Mouse (Mus musculus) heart, postnatal 0 days (tissue): ENCODE measurements at regions not wholly inside any gene's neighbourhood (a gene's known extent, or its start where the extent isn't known, plus 50 kb on each side); places are given as distances from the start of the nearest gene placed in this dataset.

ENCODE experiments used
- ATAC-seq: fragments of 200-750 bp; cut with Nextera tagmentation; 2 replicates; pipeline ENCODE4 v1.8.0; 2017; ENCODE audit warnings: low read depth, moderate number of reproducible peaks, moderate library complexity; ENCODE audit not compliant: insufficient read depth
- DNase-seq: peaks from one replicate; pipeline ENCODE4 v3.0.0-alpha.2; 2016; ENCODE audit warnings: low spot score
- H3K27ac ChIP-seq: fragments of 300-500 bp; sonication (generic); 2 replicates; pipeline ENCODE4 v1.5.1; 2014; ENCODE audit warnings: low read depth, mild to moderate bottlenecking
- H3K27me3 ChIP-seq: fragments of 300-500 bp; sonication (generic); 2 replicates; pipeline ENCODE4 v1.6.1; 2014; ENCODE audit warnings: low read length, mixed read lengths; ENCODE audit not compliant: control insufficient read depth, insufficient read depth
- H3K36me3 ChIP-seq: fragments of 300-500 bp; sonication (generic); replicated peaks from 2 replicates; pipeline ENCODE4 v1.6.1; 2014; ENCODE audit warnings: low read length, mixed read lengths; ENCODE audit not compliant: control insufficient read depth, insufficient read depth
- H3K4me1 ChIP-seq: fragments of 300-500 bp; sonication (generic); 2 replicates; pipeline ENCODE4 v1.6.1; 2014; ENCODE audit warnings: antibody characterized with exemption; ENCODE audit not compliant: control insufficient read depth, insufficient read depth
- H3K4me2 ChIP-seq: fragments of 300-500 bp; sonication (generic); 2 replicates; pipeline ENCODE4 v1.6.1; 2014; ENCODE audit warnings: low read depth, mild to moderate bottlenecking, low read length, moderate library complexity
- H3K4me3 ChIP-seq: fragments of 300-500 bp; sonication (generic); 2 replicates; pipeline ENCODE4 v1.5.1; 2014; ENCODE audit warnings: low read depth, low read length
- H3K9ac ChIP-seq: fragments of 300-500 bp; sonication (generic); replicated peaks from 2 replicates; pipeline ENCODE4 v1.6.1; 2014; ENCODE audit warnings: low read depth, low read length, mixed read lengths
- H3K9me3 ChIP-seq: fragments of 300-500 bp; sonication (generic); replicated peaks from 2 replicates; pipeline ENCODE4 v1.6.1; 2016; ENCODE audit warnings: low read length; ENCODE audit not compliant: control insufficient read depth
- CTCF ChIP-seq: IDR thresholded peaks from 2 replicates; pipeline ENCODE4 v1.5.1; 2016; ENCODE audit warnings: antibody characterized with exemption, control low read depth, low read depth
- EP300 ChIP-seq: IDR thresholded peaks from 2 replicates; pipeline ENCODE4 v1.6.1; 2016; ENCODE audit warnings: antibody characterized with exemption, low read depth
- WGBS: fragments of 180-500 bp; shearing (Covaris S2); extraction: QIAGEN DNeasy Blood & Tissue Kit; methylation state at CpG from one replicate; pipeline ENCODE4 v1.1.7; 2014; 5-methylcytosine and 5-hydroxymethylcytosine counted together

- 69% methylated on average over 1 of the region's 1 CpGs for WGBS
- no peaks in the 10 kb centered on the region for H3K27me3 ChIP-seq
- H3K4me1 ChIP-seq: no peaks in the 10 kb centered on the region
- ATAC-seq: no peak
- no peaks in the 10 kb centered on the region for H3K9me3 ChIP-seq
- H3K4me2 ChIP-seq: no peak overlapping the region
- TF ChIP-seq CTCF: no peak
- no peak for TF ChIP-seq EP300
- no peak for DNase-seq
- H3K36me3 ChIP-seq: no peaks in the 10 kb centered on the region
- no peak overlapping the region for H3K4me3 ChIP-seq
- H3K9ac ChIP-seq: no peak overlapping the region
- H3K27ac ChIP-seq: no peak overlapping the region
Measured at GRCm38 (mm10) chr2:53850815-53851528, 234.4 kb downstream of the Rprm start.
